Mouse (Mus musculus) thymus, adult 2 months (tissue): ENCODE data around the gene Zfp341. TPM values are rescaled to one million over a fixed set of nuclear protein-coding genes. Genes with fewer than 3 reads are reported as not detected.
A peak's percentile ranks its signal among the peaks of the same experiment; 100 is the strongest.

Source experiments
- DNase-seq: peaks from one replicate; pipeline ENCODE4 v3.0.0; 2021
- H3K27ac ChIP-seq: fragments of 200-500 bp; 2 replicates; pipeline ENCODE4 v1.5.1; 2012; ENCODE audit warnings: low read length, control low read depth; ENCODE audit not compliant: control insufficient read depth, insufficient read depth
- H3K27me3 ChIP-seq: fragments of 200-500 bp; 2 replicates; pipeline ENCODE4 v1.6.1; 2012; ENCODE audit warnings: mild to moderate bottlenecking, low read length, moderate library complexity, mixed read lengths; ENCODE audit not compliant: control insufficient read depth, insufficient read depth
- H3K36me3 ChIP-seq: fragments of 200-500 bp; 2 replicates; pipeline ENCODE4 v1.6.1; 2012; ENCODE audit warnings: mild to moderate bottlenecking, low read length, moderate library complexity; ENCODE audit not compliant: control insufficient read depth, insufficient read depth
- H3K4me1 ChIP-seq: fragments of 200-500 bp; replicated peaks from 2 replicates; pipeline ENCODE4 v1.6.1; 2012; ENCODE audit warnings: low read length; ENCODE audit not compliant: control insufficient read depth, insufficient read depth
- H3K4me3 ChIP-seq: fragments of 200-500 bp; 2 replicates; pipeline ENCODE4 v1.5.1; 2012; ENCODE audit warnings: mild to moderate bottlenecking, low read length, control low read depth, moderate library complexity; ENCODE audit not compliant: control insufficient read depth, insufficient read depth
- CTCF ChIP-seq: fragments of 200-500 bp; IDR thresholded peaks from 2 replicates; pipeline ENCODE4 v1.5.1; 2012; ENCODE audit warnings: mild to moderate bottlenecking, control low read depth, low read length, moderate library complexity, borderline replicate concordance; ENCODE audit not compliant: control insufficient read depth, poor library complexity, insufficient read depth; ENCODE audit errors: extremely low read depth
- POLR2A ChIP-seq: fragments of 200-500 bp; IDR thresholded peaks from 2 replicates; pipeline ENCODE4 v1.6.1; 2012; ENCODE audit warnings: mild to moderate bottlenecking, low read length, control low read depth, moderate library complexity; ENCODE audit not compliant: control insufficient read depth, poor library complexity, insufficient read depth; ENCODE audit errors: extremely low read depth
- WGBS: fragments of 180-500 bp; shearing (Covaris S2); methylation state at CpG from one replicate; pipeline ENCODE4 v1.1.7; 2018; 5-methylcytosine and 5-hydroxymethylcytosine counted together
- polyA plus RNA-seq: library from polyadenylated mRNA; depleted of rRNA; stranded (reverse); fragments of >200 nt; gene quantifications from 2 replicates; pipeline ENCODE4 v1.2.3, GENCODE M21; 2012

The Zfp341 gene
- polyA plus RNA-seq, 1 experiment: 10.8 TPM

DNA sequence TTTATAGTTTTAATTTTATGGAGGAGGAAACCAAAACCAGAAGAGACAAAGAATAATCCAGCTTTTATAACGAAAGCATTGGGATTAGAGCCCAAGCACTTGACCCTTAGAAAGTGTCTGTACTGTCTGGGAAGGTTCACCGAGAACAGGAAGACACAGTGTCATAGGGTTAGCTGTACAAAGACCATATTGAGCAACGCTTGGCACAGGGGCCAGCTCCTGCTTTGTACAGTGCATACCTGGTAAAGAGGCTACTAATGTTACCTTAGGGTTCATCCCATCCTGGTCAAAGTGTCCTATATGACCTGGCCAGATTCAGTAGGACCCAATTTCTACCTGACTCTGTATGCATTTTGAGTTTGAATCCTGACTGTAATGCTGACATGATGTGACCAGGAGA lies 11.8 kb upstream of the Zfp341 start:
- no peak overlapping the region for H3K27ac ChIP-seq
- H3K36me3 ChIP-seq: no peaks in the 10 kb centered on the region
- no peak overlapping the region for H3K4me3 ChIP-seq
- H3K4me1 ChIP-seq: peaks cover 34% of the 10 kb centered on the region
- no peaks in the 10 kb centered on the region for H3K27me3 ChIP-seq
- TF ChIP-seq POLR2A: no peak
- TF ChIP-seq CTCF: no peak
- WGBS: 94% methylated on average over 3 of the region's 3 CpGs
- no peak for DNase-seq

DNA sequence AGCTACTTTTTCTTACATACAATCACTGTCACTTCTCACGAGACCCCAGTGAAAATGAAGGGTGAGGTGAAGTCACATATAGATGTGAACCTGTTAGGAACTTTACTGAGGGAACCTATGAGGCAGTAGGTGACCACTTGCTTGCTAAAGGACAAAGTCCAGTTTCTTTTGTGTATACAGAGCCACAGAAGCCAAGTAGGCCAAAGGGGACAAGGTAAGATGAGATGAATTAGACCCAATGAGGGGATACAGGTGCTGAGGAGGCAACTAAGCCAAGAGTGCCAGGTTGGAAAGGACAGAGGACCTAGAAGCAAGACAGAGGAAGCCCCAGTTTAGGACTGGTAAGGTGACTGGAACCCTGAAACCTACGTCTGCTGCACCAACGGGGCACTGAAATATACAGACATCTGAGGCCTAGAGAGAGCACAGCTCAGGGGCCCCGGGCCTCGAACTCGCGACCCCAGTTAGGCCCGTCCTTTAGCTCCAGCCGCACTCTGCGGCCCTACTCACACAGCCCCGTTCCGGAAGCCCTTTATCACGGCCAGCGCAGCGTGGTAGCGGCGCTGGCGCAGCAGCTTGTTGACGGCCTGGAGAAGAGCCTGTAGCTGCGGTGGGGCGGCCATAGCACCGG lies 10.0 kb upstream of the Zfp341 start:
- 5% methylated on average over 22 of the region's 22 CpGs for WGBS
- no peak for DNase-seq
- Histone ChIP-seq H3K4me3 (peak overlapping the region; percentile 65), H3K27me3 (no peaks in the 10 kb centered on the region), H3K36me3 (no peaks in the 10 kb centered on the region), H3K4me1 (peaks cover 28% of the 10 kb centered on the region), H3K27ac (peak overlapping the region; percentile 67)
- TF ChIP-seq POLR2A (no peak), CTCF (0 out of 2 replicates have a peak, but pooled peaks have one; percentile 46)

GRCm38 (mm10) chr2:154603638-154604153 lies 9.4 kb upstream of the Zfp341 start, which contains the start of gene Pxmp4:
TSS of gene Pxmp4 (minus strand) at chr2:154603708.
- TF ChIP-seq POLR2A: peak; percentile 74
- TF ChIP-seq CTCF: no peak
- DNase-seq: peak; percentile 98
- WGBS: under 1% methylated on average over 13 of the region's 13 CpGs
- Histone ChIP-seq H3K27me3 (no peaks in the 10 kb centered on the region), H3K27ac (peak within 1 kb of the TSS; percentile 96), H3K4me1 (peaks cover 29% of the 10 kb centered on the region), H3K36me3 (no peaks in the 10 kb centered on the region), H3K4me3 (peak within 1 kb of the TSS; percentile 65)

- 2% methylated on average over 7 of the region's 7 CpGs for WGBS
- peak overlapping the region; percentile 96 for H3K27ac ChIP-seq
- H3K4me3 ChIP-seq: no peak overlapping the region
- no peaks in the 10 kb centered on the region for H3K36me3 ChIP-seq
- peaks cover 29% of the 10 kb centered on the region for H3K4me1 ChIP-seq
- H3K27me3 ChIP-seq: no peaks in the 10 kb centered on the region
- DNase-seq: peak; percentile 52
- TF ChIP-seq CTCF (no peak), POLR2A (no peak)
These were observed 8.9 kb upstream of the Zfp341 start for GRCm38 (mm10) chr2:154604156-154604555.

- no peak overlapping the region for H3K4me3 ChIP-seq
- H3K27ac ChIP-seq: no peak overlapping the region
- H3K36me3 ChIP-seq: no peaks in the 10 kb centered on the region
- no peak for TF ChIP-seq CTCF
- 88% methylated on average over 1 of the region's 1 CpGs for WGBS
- no peak for DNase-seq
- peaks cover 28% of the 10 kb centered on the region for H3K4me1 ChIP-seq
- no peaks in the 10 kb centered on the region for H3K27me3 ChIP-seq
These were observed 6.1 kb upstream of the Zfp341 start for GRCm38 (mm10) chr2:154606965-154607364.

DNA sequence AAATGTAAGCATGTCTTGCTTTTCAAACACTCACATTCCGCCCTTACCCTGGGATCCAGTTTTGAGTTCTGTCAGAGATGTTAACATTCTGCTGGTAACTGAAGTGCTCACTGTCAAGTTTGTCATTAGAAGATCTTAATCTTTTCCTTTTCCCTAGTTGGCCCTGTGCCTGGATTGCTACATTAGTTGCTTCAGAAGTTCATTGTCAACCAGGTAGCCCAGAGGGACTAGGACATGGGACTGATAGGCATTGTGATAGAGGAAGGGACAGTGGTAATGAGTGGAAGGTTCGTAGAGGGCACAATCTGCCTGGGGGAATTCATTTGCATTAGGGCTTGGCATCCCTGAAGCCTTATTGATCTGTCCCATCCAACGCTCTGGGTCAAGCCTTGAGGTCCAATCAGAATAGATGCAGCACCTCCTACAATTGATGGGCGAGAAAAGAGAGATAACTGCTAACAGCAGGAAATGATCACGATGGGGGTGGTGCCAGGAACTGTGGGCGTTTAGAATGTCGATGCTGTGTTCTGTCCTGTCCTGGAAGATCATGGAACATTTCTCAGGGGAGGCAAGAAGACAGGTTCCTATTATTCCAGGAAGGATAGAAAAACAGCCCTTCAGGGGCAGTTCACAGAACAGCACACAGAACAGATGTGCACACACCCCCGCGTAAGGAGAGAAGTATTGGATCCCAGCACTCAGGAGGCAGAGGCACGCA lies 3.9 kb upstream of the Zfp341 start:
- DNase-seq: no peak
- H3K4me3 ChIP-seq: no peak overlapping the region
- H3K36me3 ChIP-seq: no peaks in the 10 kb centered on the region
- no peak overlapping the region for H3K27ac ChIP-seq
- H3K4me1 ChIP-seq: peaks cover 29% of the 10 kb centered on the region
- H3K27me3 ChIP-seq: no peaks in the 10 kb centered on the region
- TF ChIP-seq POLR2A: no peak
- no peak for TF ChIP-seq CTCF
- WGBS: 73% methylated on average over 10 of the region's 10 CpGs

- H3K4me1 ChIP-seq: peaks cover 34% of the 10 kb centered on the region
- no peak for DNase-seq
- no peak overlapping the region for H3K4me3 ChIP-seq
- TF ChIP-seq POLR2A (no peak), CTCF (no peak)
- H3K27ac ChIP-seq: peak overlapping the region; percentile 78; the same call in 1 of the 2 replicates
- no peaks in the 10 kb centered on the region for H3K36me3 ChIP-seq
- no peaks in the 10 kb centered on the region for H3K27me3 ChIP-seq
- 38% methylated on average over 19 of the region's 19 CpGs for WGBS
These were observed 1.9 kb downstream of the Zfp341 start for GRCm38 (mm10) chr2:154614841-154615576.
